Mouse (Mus musculus): ENCODE data around the gene Crhr2. TPM values are rescaled to one million over a fixed set of nuclear protein-coding genes. Genes with fewer than 3 reads are reported as not detected.

Gene Crhr2
- polyA plus RNA-seq, 1 experiment from 2014 or later = not detected

- no peaks in the 10 kb centered on the region for H3K36me3 ChIP-seq
- H3K9me3 ChIP-seq = no peaks in the 10 kb centered on the region
- no peak overlapping the region for H3K4me3 ChIP-seq (replicated peaks)
- H3K27me3 ChIP-seq = no peaks in the 10 kb centered on the region
- no peak overlapping the region for H3K9ac ChIP-seq (replicated peaks)
- H3K4me1 ChIP-seq (replicated peaks) = no peaks in the 10 kb centered on the region
- 88% methylated on average over 8 of the region's 8 CpGs for WGBS
- no peak for ATAC-seq (ENCODE audit: insufficient number of reproducible peaks, insufficient read depth, low FRiP score, low TSS enrichment, low read depth)
- no peak overlapping the region for H3K27ac ChIP-seq
- H3K4me2 ChIP-seq = no peak overlapping the region
Measured at GRCm38 (mm10) chr6:55163046-55163584, 30.3 kb upstream of the Crhr2 start.

- no peaks in the 10 kb centered on the region for H3K9me3 ChIP-seq
- H3K27me3 ChIP-seq = no peaks in the 10 kb centered on the region
- no peak overlapping the region for H3K4me2 ChIP-seq
- no peak for ATAC-seq (ENCODE audit: insufficient number of reproducible peaks, insufficient read depth, low FRiP score, low TSS enrichment, low read depth)
- H3K9ac ChIP-seq (replicated peaks) = no peak overlapping the region
- no peaks in the 10 kb centered on the region for H3K36me3 ChIP-seq
- H3K4me3 ChIP-seq (replicated peaks) = no peak overlapping the region
- 86% methylated on average over 5 of the region's 5 CpGs for WGBS
- no peak overlapping the region for H3K27ac ChIP-seq
- H3K4me1 ChIP-seq (replicated peaks) = no peaks in the 10 kb centered on the region
Measured at GRCm38 (mm10) chr6:55161311-55161761, 28.5 kb upstream of the Crhr2 start.

GRCm38 (mm10) chr6:55159256-55159655, 26.4 kb upstream of the Crhr2 start:
- Histone ChIP-seq H3K27me3 (no peaks in the 10 kb centered on the region), H3K4me2 (no peak overlapping the region), H3K27ac (no peak overlapping the region), H3K9me3 (no peaks in the 10 kb centered on the region), H3K9ac (replicated peaks) (no peak overlapping the region), H3K4me3 (replicated peaks) (no peak overlapping the region), H3K4me1 (replicated peaks) (no peaks in the 10 kb centered on the region), H3K36me3 (no peaks in the 10 kb centered on the region)
- ATAC-seq (ENCODE audit: insufficient number of reproducible peaks, insufficient read depth, low FRiP score, low TSS enrichment, low read depth) = no peak
- WGBS = 71% methylated on average over 1 of the region's 1 CpGs

GRCm38 (mm10) chr6:55152226-55152625, 19.4 kb upstream of the Crhr2 start:
- Histone ChIP-seq H3K4me2 (no peak overlapping the region), H3K27ac (no peak overlapping the region), H3K4me3 (replicated peaks) (no peak overlapping the region), H3K4me1 (replicated peaks) (no peaks in the 10 kb centered on the region), H3K36me3 (no peaks in the 10 kb centered on the region), H3K27me3 (no peaks in the 10 kb centered on the region), H3K9me3 (no peaks in the 10 kb centered on the region), H3K9ac (replicated peaks) (no peak overlapping the region)
- ATAC-seq (ENCODE audit: insufficient number of reproducible peaks, insufficient read depth, low FRiP score, low TSS enrichment, low read depth) = no peak
- WGBS = 95% methylated on average over 3 of the region's 3 CpGs

GRCm38 (mm10) chr6:55146138-55146537, 13.3 kb upstream of the Crhr2 start:
- no peak overlapping the region for H3K4me3 ChIP-seq (replicated peaks)
- H3K9me3 ChIP-seq = peaks cover 9% of the 10 kb centered on the region; the same call in 1 of the 2 replicates
- no peak overlapping the region for H3K27ac ChIP-seq
- ATAC-seq (ENCODE audit: insufficient number of reproducible peaks, insufficient read depth, low FRiP score, low TSS enrichment, low read depth) = no peak
- no peak overlapping the region for H3K4me2 ChIP-seq
- no peaks in the 10 kb centered on the region for H3K27me3 ChIP-seq
- no peaks in the 10 kb centered on the region for H3K4me1 ChIP-seq (replicated peaks)
- no peak overlapping the region for H3K9ac ChIP-seq (replicated peaks)
- H3K36me3 ChIP-seq = no peaks in the 10 kb centered on the region
- 53% methylated on average over 4 of the region's 4 CpGs for WGBS

- H3K4me3 ChIP-seq (replicated peaks) = no peak overlapping the region
- H3K36me3 ChIP-seq = no peaks in the 10 kb centered on the region
- H3K27me3 ChIP-seq = no peaks in the 10 kb centered on the region
- H3K9me3 ChIP-seq = peaks cover 9% of the 10 kb centered on the region; the same call in 1 of the 2 replicates
- H3K9ac ChIP-seq (replicated peaks) = no peak overlapping the region
- H3K4me1 ChIP-seq (replicated peaks) = no peaks in the 10 kb centered on the region
- no peak overlapping the region for H3K27ac ChIP-seq
- 75% methylated on average over 5 of the region's 5 CpGs for WGBS
- no peak overlapping the region for H3K4me2 ChIP-seq
- no peak for ATAC-seq (ENCODE audit: insufficient number of reproducible peaks, insufficient read depth, low FRiP score, low TSS enrichment, low read depth)
Measured at GRCm38 (mm10) chr6:55145285-55145684, 12.5 kb upstream of the Crhr2 start.

GRCm38 (mm10) chr6:55138343-55138742, 5.5 kb upstream of the Crhr2 start:
- ATAC-seq (ENCODE audit: insufficient number of reproducible peaks, insufficient read depth, low FRiP score, low TSS enrichment, low read depth) = no peak
- no peak overlapping the region for H3K4me3 ChIP-seq (replicated peaks)
- H3K36me3 ChIP-seq = no peaks in the 10 kb centered on the region
- H3K27ac ChIP-seq = no peak overlapping the region
- no peak overlapping the region for H3K9ac ChIP-seq (replicated peaks)
- no peaks in the 10 kb centered on the region for H3K4me1 ChIP-seq (replicated peaks)
- H3K9me3 ChIP-seq = peaks cover 7% of the 10 kb centered on the region; the same call in 1 of the 2 replicates
- H3K4me2 ChIP-seq = no peak overlapping the region
- no peaks in the 10 kb centered on the region; the same call in 1 of the 2 replicates for H3K27me3 ChIP-seq

GRCm38 (mm10) chr6:55133425-55133824, 609 bp upstream of the Crhr2 start:
- H3K4me2 ChIP-seq = no peak overlapping the region
- no peak overlapping the region for H3K4me3 ChIP-seq (replicated peaks)
- H3K9ac ChIP-seq (replicated peaks) = no peak overlapping the region
- H3K4me1 ChIP-seq (replicated peaks) = peaks cover 3% of the 10 kb centered on the region; the same call in 1 of the 2 replicates
- 77% methylated on average over 1 of the region's 1 CpGs for WGBS
- H3K36me3 ChIP-seq = no peaks in the 10 kb centered on the region
- 0 out of 2 replicates have a peak, but pooled peaks cover 3% of the 10 kb centered on the region for H3K9me3 ChIP-seq
- H3K27me3 ChIP-seq = no peaks in the 10 kb centered on the region; the same call in 1 of the 2 replicates
- no peak for ATAC-seq (ENCODE audit: insufficient number of reproducible peaks, insufficient read depth, low FRiP score, low TSS enrichment, low read depth)
- H3K27ac ChIP-seq = no peak overlapping the region

GRCm38 (mm10) chr6:55131301-55131700, 1.5 kb downstream of the Crhr2 start:
- no peak overlapping the region for H3K9ac ChIP-seq (replicated peaks)
- no peak overlapping the region for H3K27ac ChIP-seq
- H3K36me3 ChIP-seq = no peaks in the 10 kb centered on the region
- H3K4me2 ChIP-seq = no peak overlapping the region
- ATAC-seq (ENCODE audit: insufficient number of reproducible peaks, insufficient read depth, low FRiP score, low TSS enrichment, low read depth) = no peak
- no peak overlapping the region for H3K4me3 ChIP-seq (replicated peaks)
- WGBS = 79% methylated on average over 4 of the region's 4 CpGs
- H3K4me1 ChIP-seq (replicated peaks) = peaks cover 3% of the 10 kb centered on the region; the same call in 1 of the 2 replicates
- 0 out of 2 replicates have a peak, but pooled peaks cover 3% of the 10 kb centered on the region for H3K9me3 ChIP-seq
- no peaks in the 10 kb centered on the region for H3K27me3 ChIP-seq

- 59% methylated on average over 6 of the region's 6 CpGs for WGBS
Measured at GRCm38 (mm10) chr6:55130631-55131030, 2.2 kb downstream of the Crhr2 start.

GRCm38 (mm10) chr6:55128391-55128790, 4.4 kb downstream of the Crhr2 start:
- H3K4me1 ChIP-seq (replicated peaks) = peaks cover 3% of the 10 kb centered on the region; the same call in 1 of the 2 replicates
- ATAC-seq (ENCODE audit: insufficient number of reproducible peaks, insufficient read depth, low FRiP score, low TSS enrichment, low read depth) = no peak
- no peak overlapping the region for H3K4me3 ChIP-seq (replicated peaks)
- no peaks in the 10 kb centered on the region for H3K36me3 ChIP-seq
- no peak overlapping the region for H3K27ac ChIP-seq
- no peaks in the 10 kb centered on the region for H3K9me3 ChIP-seq
- no peak overlapping the region for H3K9ac ChIP-seq (replicated peaks)
- H3K4me2 ChIP-seq = no peak overlapping the region
- no peaks in the 10 kb centered on the region for H3K27me3 ChIP-seq

More at GRCm38 (mm10) chr6:55130631-55131030, 2.2 kb downstream of the Crhr2 start:
- Histone ChIP-seq H3K4me3 (replicated peaks) (no peak overlapping the region), H3K9me3 (0 out of 2 replicates have a peak, but pooled peaks cover 3% of the 10 kb centered on the region), H3K9ac (replicated peaks) (no peak overlapping the region), H3K4me1 (replicated peaks) (peaks cover 3% of the 10 kb centered on the region; the same call in 1 of the 2 replicates), H3K27ac (no peak overlapping the region), H3K27me3 (no peaks in the 10 kb centered on the region), H3K36me3 (no peaks in the 10 kb centered on the region), H3K4me2 (no peak overlapping the region)
- no peak for ATAC-seq (ENCODE audit: insufficient number of reproducible peaks, insufficient read depth, low FRiP score, low TSS enrichment, low read depth)

GRCm38 (mm10) chr6:55126576-55126975, 6.2 kb downstream of the Crhr2 start:
- no peak for ATAC-seq (ENCODE audit: insufficient number of reproducible peaks, insufficient read depth, low FRiP score, low TSS enrichment, low read depth)
- Histone ChIP-seq H3K4me1 (replicated peaks) (peaks cover 3% of the 10 kb centered on the region; the same call in 1 of the 2 replicates), H3K27ac (no peak overlapping the region), H3K9me3 (no peaks in the 10 kb centered on the region), H3K27me3 (peaks cover 6% of the 10 kb centered on the region; the same call in 1 of the 2 replicates), H3K36me3 (no peaks in the 10 kb centered on the region), H3K4me2 (no peak overlapping the region), H3K4me3 (replicated peaks) (no peak overlapping the region), H3K9ac (replicated peaks) (no peak overlapping the region)
- 69% methylated on average over 5 of the region's 5 CpGs for WGBS

Data from limb, embryonic 12.5 days (tissue).